Mouse (Mus musculus) B cell, adult 2 months (primary cell): Measurements from ENCODE around the gene Adamtsl1.

ENCODE experiments used
- DNase-seq, 2 experiments: peaks; one replicate each; pipeline ENCODE4 v3.0.0; 2022

The Adamtsl1 gene

GRCm38 (mm10) chr4:85513792-85514191 lies at the start of gene Adamtsl1:
Gene Adamtsl1 (plus strand): TSS chr4:85514172.
- no peak for DNase-seq

- DNase-seq = no peak
Measured at GRCm38 (mm10) chr4:85483586-85483985, 30.4 kb upstream of the Adamtsl1 start.

DNA sequence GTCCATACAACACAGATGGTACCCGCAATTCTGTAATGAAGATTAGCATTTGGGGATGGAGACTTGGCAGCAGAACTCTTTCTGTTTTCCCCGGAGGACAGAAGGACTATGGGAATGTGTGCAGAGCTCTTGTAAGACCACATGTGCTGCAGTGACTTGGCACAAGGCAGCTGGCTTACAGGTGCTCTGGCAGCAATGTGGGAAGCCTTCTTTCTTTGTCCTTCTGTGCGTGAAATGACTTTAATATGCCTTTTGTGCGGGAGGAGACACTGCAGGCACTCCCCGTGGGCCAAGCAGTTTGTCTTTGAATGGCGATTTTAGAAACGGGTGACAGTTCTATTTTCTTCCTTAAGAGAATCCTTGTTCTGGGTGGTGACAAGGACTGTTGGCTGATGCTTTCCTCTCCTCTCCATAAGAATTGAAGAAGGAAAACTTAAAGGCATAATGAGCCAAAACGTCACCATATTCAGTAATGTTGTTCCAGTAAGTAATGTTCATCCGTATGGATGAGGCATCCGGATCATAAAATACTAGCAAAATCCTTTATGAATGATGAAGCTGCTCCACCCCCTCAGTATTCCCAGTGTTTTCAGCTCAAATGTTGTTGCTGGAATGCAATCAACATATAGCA lies 27.5 kb upstream of the Adamtsl1 start:
- no peak for DNase-seq

GRCm38 (mm10) chr4:85505718-85506117 lies 8.3 kb upstream of the Adamtsl1 start:
- DNase-seq = no peak

DNA sequence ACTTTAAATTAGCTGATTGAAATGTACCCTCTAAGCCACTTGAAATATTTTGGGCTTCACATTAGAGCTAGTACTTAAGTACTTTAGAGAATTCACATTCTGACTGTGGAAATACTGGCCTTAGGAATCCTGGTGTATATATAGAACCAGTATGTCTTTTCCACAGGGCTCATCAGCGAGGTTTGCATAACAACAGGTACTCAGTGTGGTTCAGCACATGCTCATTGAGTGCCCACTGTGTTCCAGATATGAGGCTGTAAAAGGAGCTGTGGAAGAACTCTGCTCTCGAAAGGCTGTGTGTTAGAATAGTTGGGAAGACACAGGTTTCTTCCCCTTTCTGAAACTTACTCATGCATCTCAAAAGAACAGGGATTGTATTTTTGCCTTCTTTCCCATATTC lies 7.0 kb upstream of the Adamtsl1 start:
- no peak for DNase-seq

DNA sequence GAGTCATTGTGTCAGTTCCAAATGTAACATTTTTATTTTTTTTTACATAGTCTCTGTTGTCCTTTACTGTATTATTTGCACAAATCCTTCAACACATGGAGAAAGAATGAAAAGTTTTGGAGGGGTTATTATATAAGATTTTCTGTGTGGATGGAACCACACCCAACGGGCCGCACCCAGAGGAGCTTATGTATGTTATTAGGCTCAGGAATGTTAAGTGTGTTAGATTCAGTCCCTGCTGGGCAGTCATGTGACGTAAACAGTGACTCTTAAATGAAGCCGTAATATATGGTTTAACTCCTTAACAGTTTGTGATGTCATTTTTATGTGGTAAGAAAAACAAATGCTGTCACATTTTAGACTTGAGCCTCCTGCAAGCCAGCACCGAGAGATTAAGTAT lies 6.5 kb upstream of the Adamtsl1 start:
- no peak for DNase-seq

- no peak for DNase-seq
Measured at GRCm38 (mm10) chr4:85513288-85513687, 684 bp upstream of the Adamtsl1 start.

GRCm38 (mm10) chr4:85514205-85514681 lies 271 bp downstream of the Adamtsl1 start:
- DNase-seq = no peak

- DNase-seq = no peak
Measured at GRCm38 (mm10) chr4:85526966-85527566, 13.1 kb downstream of the Adamtsl1 start.

DNA sequence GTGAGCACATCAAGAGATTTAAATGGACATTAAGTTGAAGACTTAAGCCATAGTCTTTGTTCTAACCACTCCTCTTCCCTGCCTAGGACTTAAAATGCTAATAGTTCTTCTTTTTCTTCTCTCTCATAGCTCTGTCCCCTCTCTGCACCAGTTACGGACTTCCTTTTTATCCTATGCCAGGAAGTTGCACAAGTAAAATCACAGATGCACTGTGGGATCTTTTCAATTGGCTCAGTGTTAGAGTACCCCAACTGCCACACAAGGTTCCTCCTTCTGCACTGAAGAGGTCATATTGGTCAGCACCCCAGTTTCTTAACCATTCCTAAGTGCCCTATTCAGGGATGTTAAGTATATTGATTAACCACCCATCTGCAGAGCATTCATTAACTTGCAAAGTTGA lies 15.9 kb downstream of the Adamtsl1 start:
- no peak for DNase-seq

DNA sequence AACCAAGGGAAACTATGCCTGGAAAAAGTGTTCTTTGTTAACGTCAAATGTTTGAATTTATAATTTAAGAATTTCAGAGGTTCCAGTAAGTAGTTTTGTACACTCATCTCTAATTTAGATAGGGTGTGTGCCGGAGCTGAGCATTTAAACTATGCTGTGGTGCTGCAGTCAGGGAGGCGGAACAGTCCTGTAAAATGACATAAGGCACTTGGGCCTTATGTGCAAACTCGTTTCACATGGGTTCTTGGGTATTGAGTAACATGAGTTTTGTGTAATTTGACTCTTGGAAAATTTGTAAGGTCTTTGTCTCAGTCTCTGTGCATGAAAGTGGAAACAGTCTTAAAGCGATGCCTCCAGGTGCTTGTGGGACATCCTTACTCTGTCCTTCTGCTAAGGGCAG lies 25.7 kb downstream of the Adamtsl1 start:
- no peak for DNase-seq

DNA sequence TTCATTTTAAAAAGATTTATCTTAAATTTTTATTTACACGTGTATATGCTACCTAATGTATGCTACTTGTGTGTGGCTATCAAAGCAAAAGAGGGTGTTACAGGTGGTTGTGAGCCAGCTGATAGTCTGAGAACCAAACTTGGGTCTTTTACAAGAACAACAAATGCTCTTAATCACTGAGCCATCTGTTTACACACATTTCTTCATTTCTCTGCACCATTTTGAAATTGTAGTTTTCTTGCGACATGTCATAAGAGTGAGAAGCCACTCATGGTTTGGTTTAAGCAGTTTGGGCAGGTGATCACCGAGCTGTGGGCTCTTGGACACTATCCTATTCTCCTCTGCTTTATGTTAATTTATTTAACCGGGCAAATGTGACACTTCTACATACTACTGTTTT lies 29.2 kb downstream of the Adamtsl1 start:
- DNase-seq = no peak

GRCm38 (mm10) chr4:85554696-85555095 lies 40.7 kb downstream of the Adamtsl1 start:
- DNase-seq = no peak

GRCm38 (mm10) chr4:85559753-85560152 lies 45.8 kb downstream of the Adamtsl1 start:
- DNase-seq = no peak

- DNase-seq = no peak
Measured at GRCm38 (mm10) chr4:85585426-85585825, 71.5 kb downstream of the Adamtsl1 start.

DNA sequence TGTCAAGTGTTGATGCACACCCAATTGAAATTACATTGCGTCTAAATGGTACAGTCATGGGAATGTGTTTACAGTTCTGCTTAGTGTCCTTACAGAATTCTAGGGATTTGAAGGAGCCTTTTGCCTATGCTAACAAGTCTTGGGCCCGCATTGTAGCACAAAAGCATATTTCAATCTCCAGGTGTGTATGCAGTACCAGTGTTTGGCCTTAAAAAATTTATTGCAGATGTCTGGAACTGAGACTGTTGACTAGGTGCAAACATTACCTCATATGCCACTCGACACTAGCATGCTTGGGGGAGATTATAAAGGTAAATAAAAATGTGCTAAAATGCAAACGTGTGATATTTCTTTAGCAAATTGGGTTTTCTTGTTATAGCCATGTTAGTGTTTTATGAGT lies 75.0 kb downstream of the Adamtsl1 start:
- DNase-seq = no peak

GRCm38 (mm10) chr4:85591037-85591436 lies 77.1 kb downstream of the Adamtsl1 start:
- DNase-seq = no peak

GRCm38 (mm10) chr4:85594159-85594558 lies 80.2 kb downstream of the Adamtsl1 start:
- no peak for DNase-seq

DNA sequence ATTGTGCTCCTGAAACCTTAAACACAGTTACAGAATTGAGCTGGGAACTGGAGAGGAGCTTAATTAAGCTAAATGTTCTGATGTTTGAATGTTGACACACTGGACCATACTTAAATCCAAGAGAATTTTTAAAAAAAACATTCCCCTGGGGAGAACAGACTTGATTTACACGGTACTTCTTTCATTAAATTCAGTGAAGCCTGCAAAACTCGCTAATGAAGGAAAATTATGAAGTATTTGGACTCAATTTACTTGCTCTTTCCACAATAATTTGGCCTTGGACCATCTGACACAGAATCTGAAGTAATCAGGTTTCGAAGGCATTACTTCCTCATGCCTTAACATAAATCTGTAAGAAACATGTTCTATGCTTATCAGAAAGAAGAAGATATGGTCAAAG lies 99.4 kb downstream of the Adamtsl1 start:
- DNase-seq = no peak

- DNase-seq = no peak
Measured at GRCm38 (mm10) chr4:85618746-85619145, 104.8 kb downstream of the Adamtsl1 start.

- no peak for DNase-seq
Measured at GRCm38 (mm10) chr4:85619261-85619660, 105.3 kb downstream of the Adamtsl1 start.

DNA sequence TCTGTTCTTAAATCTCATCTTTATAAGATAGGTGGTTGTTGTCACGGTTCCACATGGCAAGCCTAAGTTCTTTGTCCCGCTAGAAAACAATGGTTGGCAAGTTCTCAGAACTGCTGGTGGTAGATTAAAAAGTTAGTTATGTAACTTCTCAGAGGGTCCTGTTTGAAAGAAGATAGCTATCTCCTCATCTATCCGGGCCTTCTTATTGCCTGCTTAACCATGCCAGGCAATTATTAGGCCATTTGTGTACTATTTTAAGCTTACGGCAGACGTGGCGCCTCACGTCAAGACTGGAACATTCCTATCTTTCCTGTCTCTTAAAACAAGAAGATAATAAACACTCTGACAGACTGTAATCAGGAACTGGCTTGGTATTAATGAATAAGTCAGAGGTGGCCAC lies 115.4 kb downstream of the Adamtsl1 start:
- DNase-seq = no peak

DNA sequence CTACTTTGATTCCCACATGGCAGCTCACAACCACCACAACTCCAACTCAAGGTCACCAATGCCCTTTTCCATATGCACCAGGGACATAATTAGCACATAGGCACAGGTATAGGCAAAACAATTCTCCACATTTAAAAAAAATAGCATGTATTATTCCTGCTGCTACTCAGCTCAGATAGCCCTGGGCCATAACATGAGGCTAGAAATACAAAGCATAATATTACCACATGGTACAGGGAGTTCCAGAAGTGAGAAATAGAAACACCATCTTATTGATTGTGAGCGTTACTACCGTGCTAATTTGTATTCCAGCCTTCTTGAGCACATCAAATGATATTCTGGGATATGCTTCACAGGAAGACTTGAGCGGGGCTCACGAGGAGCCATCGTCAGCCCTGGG lies 155.3 kb downstream of the Adamtsl1 start:
- DNase-seq = no peak

DNA sequence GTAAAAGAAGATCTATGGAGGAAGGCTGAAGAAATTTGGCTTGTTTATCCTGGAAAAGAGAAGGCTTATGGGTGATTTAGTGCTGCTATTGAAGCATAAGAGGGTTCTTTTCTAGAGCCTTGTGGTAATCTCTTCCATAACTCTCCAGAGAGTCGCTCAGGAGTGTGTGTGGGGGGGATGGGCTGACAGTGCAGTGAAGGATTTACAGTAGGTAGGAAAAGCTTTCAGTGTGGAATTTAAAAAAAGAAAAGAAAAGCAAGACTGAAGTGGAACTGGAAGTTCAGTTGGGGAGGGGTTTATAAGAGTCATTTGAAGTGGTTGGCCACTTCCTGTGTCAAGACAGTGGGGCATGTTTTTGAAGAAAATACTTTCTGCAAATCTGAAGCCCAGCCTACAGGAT lies 155.8 kb downstream of the Adamtsl1 start:
- no peak for DNase-seq

GRCm38 (mm10) chr4:85672290-85672689 lies 158.3 kb downstream of the Adamtsl1 start:
- no peak for DNase-seq
